Mouse (Mus musculus) cerebellum, adult 2 months (tissue): ENCODE measurements around the gene Txnrd3. TPM values are rescaled to one million over a fixed set of nuclear protein-coding genes. Genes with fewer than 3 reads are reported as not detected.

ENCODE experiments used
- DNase-seq, 2 experiments: peaks; one replicate each; pipeline ENCODE4 v3.0.0; 2021
- H3K27ac ChIP-seq: fragments of 200-500 bp; 2 replicates; pipeline ENCODE4 v1.5.1; 2012; ENCODE audit warnings: low read length, control low read depth, inconsistent platforms; ENCODE audit not compliant: insufficient read depth
- H3K27me3 ChIP-seq: fragments of 200-500 bp; 2 replicates; pipeline ENCODE4 v1.6.1; 2012; ENCODE audit warnings: inconsistent platforms, mild to moderate bottlenecking, low read length, moderate library complexity; ENCODE audit not compliant: control insufficient read depth, insufficient read depth
- H3K4me1 ChIP-seq: fragments of 200-500 bp; 2 replicates; pipeline ENCODE4 v1.6.1; 2011; ENCODE audit warnings: low read length; ENCODE audit not compliant: control insufficient read depth, insufficient read depth
- H3K4me3 ChIP-seq: fragments of 200-500 bp; replicated peaks from 2 replicates; pipeline ENCODE3; 2011; ENCODE audit warnings: mild to moderate bottlenecking, low read depth, low read length, control low read depth; ENCODE audit not compliant: insufficient read depth
- CTCF ChIP-seq: fragments of 200-500 bp; IDR thresholded peaks from 2 replicates; pipeline ENCODE4 v1.5.1; 2011; ENCODE audit warnings: low read depth, mild to moderate bottlenecking, control low read depth, low read length, moderate library complexity, borderline replicate concordance; ENCODE audit not compliant: insufficient read depth
- POLR2A ChIP-seq: fragments of 200-500 bp; IDR thresholded peaks from 2 replicates; pipeline ENCODE4 v1.6.1; 2011; ENCODE audit warnings: low read length, control low read depth, borderline replicate concordance; ENCODE audit not compliant: insufficient read depth
- WGBS: fragments of 180-500 bp; shearing (Covaris S2); methylation state at CpG from one replicate; pipeline ENCODE4 v1.1.7; 2018; 5-methylcytosine and 5-hydroxymethylcytosine counted together
- polyA plus RNA-seq: library from polyadenylated mRNA; depleted of rRNA; stranded (reverse); fragments of >200 nt; gene quantifications from 2 replicates; pipeline ENCODE4 v1.2.3, GENCODE M21; 2012; rRNA removed

Txnrd3 gene
- 4.7 and 5.5 TPM in 2 replicates for polyA plus RNA-seq

GRCm38 (mm10) chr6:89643798-89644270 is at the start of gene Txnrd3:
Gene Txnrd3 (plus strand): TSS chr6:89643988.
- Histone ChIP-seq H3K27ac (no peak within 1 kb of the TSS), H3K4me3 (peak within 1 kb of the TSS; percentile 37), H3K4me1 (no peaks in the 10 kb centered on the region), H3K27me3 (no peaks in the 10 kb centered on the region)
- TF ChIP-seq CTCF = no peak
- TF ChIP-seq POLR2A = no peak
- under 1% methylated on average over 51 of the region's 51 CpGs for WGBS
- DNase-seq = peak; percentile 76

GRCm38 (mm10) chr6:89595018-89595776 is 48.6 kb upstream of the Txnrd3 start, which contains the start of gene Chchd6:
Gene Chchd6 (minus strand): TSS chr6:89595652.
- WGBS = under 1% methylated on average over 56 of the region's 56 CpGs
- peak within 1 kb of the TSS; percentile 77 for H3K4me3 ChIP-seq
- no peaks in the 10 kb centered on the region for H3K27me3 ChIP-seq
- H3K27ac ChIP-seq = no peak within 1 kb of the TSS
- DNase-seq = peak; percentile 96 to 97
- peaks cover 3% of the 10 kb centered on the region; the same call in 1 of the 2 replicates for H3K4me1 ChIP-seq
- TF ChIP-seq CTCF (no peak), POLR2A (peak; percentile 77)

GRCm38 (mm10) chr6:89595777-89596146 is 48.0 kb upstream of the Txnrd3 start:
- Histone ChIP-seq H3K4me3 (peak overlapping the region; percentile 77), H3K27ac (no peak overlapping the region), H3K27me3 (no peaks in the 10 kb centered on the region; the same call in 1 of the 2 replicates), H3K4me1 (peaks cover 3% of the 10 kb centered on the region; the same call in 1 of the 2 replicates)
- 30% methylated on average over 5 of the region's 5 CpGs for WGBS
- no peak for DNase-seq
- TF ChIP-seq CTCF (no peak), POLR2A (no peak)

- Histone ChIP-seq H3K4me1 (peaks cover 3% of the 10 kb centered on the region; the same call in 1 of the 2 replicates), H3K27ac (no peak overlapping the region), H3K4me3 (no peak overlapping the region), H3K27me3 (no peaks in the 10 kb centered on the region; the same call in 1 of the 2 replicates)
- TF ChIP-seq POLR2A = no peak
- TF ChIP-seq CTCF = no peak
- 97% methylated on average over 1 of the region's 1 CpGs for WGBS
- DNase-seq = no peak
These were observed 47.3 kb upstream of the Txnrd3 start for GRCm38 (mm10) chr6:89596510-89596909.

- no peak overlapping the region for H3K4me3 ChIP-seq
- H3K4me1 ChIP-seq = no peaks in the 10 kb centered on the region
- H3K27ac ChIP-seq = no peak overlapping the region
- no peak for DNase-seq
- TF ChIP-seq CTCF = no peak
- TF ChIP-seq POLR2A = no peak
- 57% methylated on average over 3 of the region's 3 CpGs for WGBS
- H3K27me3 ChIP-seq = no peaks in the 10 kb centered on the region
These were observed 37.7 kb upstream of the Txnrd3 start for GRCm38 (mm10) chr6:89606096-89606495.

GRCm38 (mm10) chr6:89607999-89608398 is 35.8 kb upstream of the Txnrd3 start:
- TF ChIP-seq CTCF = peak; percentile 32; the same call in 1 of the 2 replicates
- no peak for TF ChIP-seq POLR2A
- 64% methylated on average over 4 of the region's 4 CpGs for whole genome bisulfite sequencing
- H3K27ac ChIP-seq = no peak overlapping the region
- H3K4me3 ChIP-seq = no peak overlapping the region
- H3K27me3 ChIP-seq = no peaks in the 10 kb centered on the region
- H3K4me1 ChIP-seq = no peaks in the 10 kb centered on the region
- DNase-seq = no peak

- H3K4me3 ChIP-seq = no peak overlapping the region
- DNase-seq = no peak
- no peak overlapping the region for H3K27ac ChIP-seq
- 41% methylated on average over 15 of the region's 15 CpGs for WGBS
- peaks cover 5% of the 10 kb centered on the region for H3K4me1 ChIP-seq
- TF ChIP-seq POLR2A (no peak), CTCF (no peak)
- H3K27me3 ChIP-seq = no peaks in the 10 kb centered on the region
These were observed 30.3 kb upstream of the Txnrd3 start for GRCm38 (mm10) chr6:89613336-89614106.
